In the genomic region with DNA sequence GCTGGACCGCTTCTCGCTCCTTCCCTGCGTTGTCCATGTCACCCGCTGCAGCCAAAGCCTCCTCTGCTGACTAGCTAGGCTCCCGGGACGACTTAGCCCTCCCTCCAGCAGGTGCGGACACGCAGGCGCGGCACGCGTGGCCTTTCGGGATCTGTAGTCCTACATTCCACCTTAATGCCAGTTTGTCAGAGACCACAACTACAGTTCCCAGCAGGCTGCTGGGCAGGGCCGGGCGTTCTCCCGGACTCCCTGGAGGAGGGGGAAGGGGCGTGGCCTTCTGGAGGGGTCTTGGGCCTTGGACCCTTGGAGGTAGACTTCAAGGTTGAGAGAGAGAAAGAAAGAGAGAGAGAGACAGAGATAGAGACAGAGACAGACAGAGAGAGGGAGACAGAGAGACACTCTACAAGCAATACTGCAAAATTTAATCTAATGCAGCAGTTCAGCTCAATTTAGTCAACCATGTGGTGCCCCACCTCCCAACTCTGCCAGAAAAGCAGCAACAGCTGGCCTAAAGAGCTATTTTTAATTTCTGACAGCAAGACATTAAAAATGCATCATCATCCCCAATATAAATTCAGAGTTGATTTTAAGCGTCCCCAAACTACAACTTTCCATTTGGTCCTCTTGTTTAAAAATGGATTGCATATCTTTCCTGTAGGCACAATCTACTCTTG, we compare ENCODE assay signal across 8 mouse cellular contexts. TPM values are rescaled to one million over a fixed set of nuclear protein-coding genes. Genes with fewer than 3 reads are reported as not detected.
A peak's percentile ranks its signal among the peaks of the same experiment; 100 is the strongest.
DNase-seq lines count a peak whose midpoint lies in the region; ATAC-seq lines count a peak whose summit lies in the region.

A gene (minus strand): TSS at position 141 of the 674 bp plus-strand sequence.

- 3% methylated on average over 18 of the region's 18 CpGs for WGBS in hindbrain, embryonic 15.5 days

- no peaks in the 10 kb centered on the region for H3K9me3 ChIP-seq in hindbrain, embryonic 15.5 days

- peak within 1 kb of the TSS; percentile 75 for H3K27ac ChIP-seq in hindbrain, embryonic 15.5 days (replicated peaks)

- peak within 1 kb of the TSS; percentile 88 for H3K4me2 ChIP-seq in hindbrain, embryonic 15.5 days

- peak within 1 kb of the TSS; percentile 84 for H3K4me3 ChIP-seq in hindbrain, embryonic 15.5 days

- H3K27me3 ChIP-seq in hindbrain, embryonic 15.5 days, result no peaks in the 10 kb centered on the region

- H3K36me3 ChIP-seq in hindbrain, embryonic 15.5 days, result no peaks in the 10 kb centered on the region

- H3K4me1 ChIP-seq in hindbrain, embryonic 15.5 days (replicated peaks), result peaks cover 24% of the 10 kb centered on the region

- ATAC-seq in hindbrain, embryonic 15.5 days (ENCODE audit: low FRiP score, low read depth), result peak; percentile 100

- H3K9ac ChIP-seq in hindbrain, embryonic 15.5 days, result peak within 1 kb of the TSS; percentile 95

- DNase-seq in WW6 (ENCODE audit: low read depth, low spot score), result peak; percentile 81
- peak; percentile 81 to 87 for DNase-seq in cerebellum, postnatal 4 days (ENCODE audit: low spot score in 2 of 2)
- DNase-seq in frontal cortex, postnatal 36 days (ENCODE audit: low spot score in 2 of 2), result peak; percentile 96 to 97
- DNase-seq in layer of hippocampus, postnatal 36 days, result peak; percentile 97
- DNase-seq in lung, postnatal 25 days (ENCODE audit: low spot score), result peak; percentile 95
- DNase-seq in retina, embryonic 14.5 days (ENCODE audit: low spot score), result peak; percentile 92
- peak; percentile 79 to 86 for DNase-seq in thymus, postnatal 36 days

RNA-seq across cellular contexts. Expression of the gene that starts here (rescaled TPM):
- polyA plus RNA-seq in hindbrain, embryonic 15.5 days (2015; fragmentation: Nextera tagmentation; extraction: Ambion mirVana), result 77.7 and 84.2 TPM in 2 replicates
- total RNA-seq in layer of hippocampus, postnatal 36 days (2021), result 100 to 1,000 TPM; 295 to 320 TPM

Comparison
In these comparisons a context has a peak if more than half of its experiments do, and no peak if none do; other contexts are left out.
1. Peak in every context shown above with its lines: DNase-seq, ATAC-seq, H3K4me3 ChIP-seq and H3K27ac ChIP-seq.